Mouse (Mus musculus) testis, adult 2 months (tissue): ENCODE results near the gene Abhd15. TPM values are rescaled to one million over a fixed set of nuclear protein-coding genes. Genes with fewer than 3 reads are reported as not detected.
"Not testable (repeated sequence)": the region's sequence is repeated elsewhere in the genome, so short reads cannot be mapped to it uniquely, and the experiment has no call there.

Experiments
- H3K27ac ChIP-seq: fragments of 200-500 bp; 2 replicates; pipeline ENCODE4 v1.5.1; 2012; ENCODE audit warnings: low read depth, low read length; ENCODE audit not compliant: control insufficient read depth, insufficient read depth
- H3K27me3 ChIP-seq: fragments of 200-500 bp; 2 replicates; pipeline ENCODE4 v1.6.1; 2012; ENCODE audit warnings: mild to moderate bottlenecking, low read length, moderate library complexity; ENCODE audit not compliant: control insufficient read depth, insufficient read depth
- H3K36me3 ChIP-seq: fragments of 200-500 bp; 2 replicates; pipeline ENCODE4 v1.6.1; 2012; ENCODE audit warnings: mild to moderate bottlenecking, low read length; ENCODE audit not compliant: control insufficient read depth, insufficient read depth
- H3K4me1 ChIP-seq: fragments of 200-500 bp; 2 replicates; pipeline ENCODE4 v1.6.1; 2012; ENCODE audit warnings: low read length; ENCODE audit not compliant: control insufficient read depth, insufficient read depth
- H3K4me3 ChIP-seq: fragments of 200-500 bp; 2 replicates; pipeline ENCODE4 v1.5.1; 2012; ENCODE audit warnings: low read depth, mild to moderate bottlenecking, low read length, moderate library complexity, mixed read lengths; ENCODE audit not compliant: control insufficient read depth
- CTCF ChIP-seq: fragments of 200-500 bp; IDR thresholded peaks from 2 replicates; pipeline ENCODE4 v1.5.1; 2012; ENCODE audit warnings: low read depth, mild to moderate bottlenecking, inconsistent platforms, low read length, moderate library complexity; ENCODE audit not compliant: control insufficient read depth, insufficient read depth, insufficient replicate concordance
- POLR2A ChIP-seq: fragments of 200-500 bp; IDR thresholded peaks from 2 replicates; pipeline ENCODE4 v1.6.1; 2012; ENCODE audit warnings: low read depth, mild to moderate bottlenecking, inconsistent platforms, low read length, moderate library complexity; ENCODE audit not compliant: control insufficient read depth
- polyA plus RNA-seq: library from polyadenylated mRNA; depleted of rRNA; stranded (reverse); fragments of >200 nt; gene quantifications from 2 replicates; pipeline ENCODE4 v1.2.3, GENCODE M21; 2012

The Abhd15 gene
- polyA plus RNA-seq, 1 experiment: 0.17 TPM

DNA sequence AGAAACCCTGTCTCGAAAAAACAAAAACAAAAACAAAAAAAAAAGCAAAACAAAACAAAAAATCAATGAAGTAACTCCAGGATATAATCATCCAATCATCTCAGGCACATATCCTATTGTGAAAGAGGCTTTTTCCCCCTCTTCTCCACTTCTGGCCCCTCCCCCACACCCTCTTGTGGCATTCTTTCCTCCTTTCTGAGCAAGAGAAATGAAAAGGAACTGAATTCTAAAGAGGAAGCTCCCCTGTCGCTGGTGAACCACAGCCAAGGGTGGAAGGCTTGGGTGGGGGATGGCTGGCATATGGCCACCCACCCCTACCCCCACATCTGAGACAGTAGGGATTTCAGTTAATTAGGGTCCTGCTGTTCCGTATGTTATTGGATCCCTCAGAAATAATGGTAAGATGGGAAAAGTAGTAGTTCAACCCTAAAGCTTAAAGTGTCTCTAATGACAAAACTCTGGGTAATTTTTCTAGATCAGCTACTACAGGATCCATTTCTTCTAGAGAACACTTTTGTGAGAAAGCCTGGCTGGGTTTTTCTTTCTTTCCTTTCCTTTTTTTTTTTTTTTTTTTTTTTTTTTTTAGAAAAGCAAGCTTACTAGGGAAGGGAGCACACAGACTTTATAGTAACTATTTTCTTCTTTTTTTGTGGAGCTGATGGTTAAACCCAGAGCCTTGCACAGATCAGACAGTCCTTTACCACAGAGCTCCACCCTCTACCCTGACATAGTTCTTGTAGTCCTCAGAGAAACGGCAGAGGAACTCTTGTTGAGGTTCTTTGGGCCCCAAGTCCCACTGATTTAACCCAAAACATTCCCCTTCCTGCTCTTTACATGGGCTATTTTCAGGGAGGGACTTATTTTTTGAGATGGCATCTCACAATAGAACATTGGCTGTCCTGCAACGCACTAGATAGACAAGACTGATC is 5.9 kb downstream of the Abhd15 start:
- H3K27ac ChIP-seq: no peak overlapping the region

DNA sequence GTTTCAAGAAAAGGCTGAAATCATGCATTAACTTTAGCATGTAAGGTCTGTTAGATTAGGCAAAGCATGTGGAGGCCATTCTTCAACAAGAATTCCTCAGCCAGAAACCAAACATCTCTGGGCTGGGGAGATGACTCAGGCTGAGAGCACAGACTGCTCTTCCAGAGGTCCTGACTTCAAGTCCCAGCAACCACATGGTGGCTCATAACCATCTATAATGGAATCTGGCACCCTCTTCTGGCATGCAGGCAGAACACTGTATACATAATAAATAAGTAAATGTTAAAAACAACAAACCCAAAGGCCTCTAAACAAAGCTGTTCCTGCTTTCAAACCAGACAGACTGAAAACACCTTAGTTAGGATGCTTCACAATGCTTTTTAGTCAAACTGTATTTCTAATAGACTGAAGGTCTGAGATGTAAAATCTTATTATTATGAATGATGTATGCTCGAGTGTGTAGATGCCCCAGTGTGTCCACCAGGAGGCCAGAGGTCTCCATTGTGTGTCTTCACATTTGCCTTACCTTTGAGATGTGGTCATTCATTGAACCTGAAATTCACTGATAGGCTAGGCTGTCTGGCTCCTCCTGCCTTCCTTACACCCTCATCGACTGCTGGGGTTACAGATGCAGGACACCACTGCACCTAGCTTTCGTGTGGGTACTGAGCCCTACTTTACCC is 11.0 kb downstream of the Abhd15 start:
- H3K4me3 ChIP-seq: no peak overlapping the region
- H3K27ac ChIP-seq: no peak overlapping the region
- no peaks in the 10 kb centered on the region for H3K36me3 ChIP-seq
- H3K4me1 ChIP-seq: no peaks in the 10 kb centered on the region
- no peaks in the 10 kb centered on the region for H3K27me3 ChIP-seq
- no peak for TF ChIP-seq POLR2A

More for the DNA sequence above, 5.9 kb downstream of the Abhd15 start:
- TF ChIP-seq CTCF (no peak), POLR2A (no peak)
- no peak overlapping the region for H3K4me3 ChIP-seq
- no peaks in the 10 kb centered on the region for H3K36me3 ChIP-seq
- H3K4me1 ChIP-seq: peaks cover 11% of the 10 kb centered on the region
- no peaks in the 10 kb centered on the region for H3K27me3 ChIP-seq

DNA sequence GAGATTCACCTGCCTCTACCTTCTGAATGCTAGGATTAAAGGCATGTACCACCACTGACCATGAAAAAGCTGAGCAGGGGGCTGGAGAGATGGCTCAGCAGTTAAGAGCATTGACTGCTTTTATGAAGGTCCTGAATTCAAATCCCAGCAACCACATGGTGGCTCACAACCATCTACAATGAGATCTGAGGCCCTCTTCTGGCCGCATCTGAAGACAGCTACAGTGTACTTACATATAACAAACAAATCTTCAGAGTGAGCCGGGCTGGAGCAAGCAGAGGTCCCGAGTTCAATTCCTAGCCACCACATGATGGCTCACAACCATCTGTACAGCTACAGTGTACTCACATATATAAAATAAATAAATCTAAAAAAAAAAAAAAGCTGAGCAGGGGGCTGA is 13.5 kb downstream of the Abhd15 start:
- H3K4me3 ChIP-seq: not testable (repeated sequence)

DNA sequence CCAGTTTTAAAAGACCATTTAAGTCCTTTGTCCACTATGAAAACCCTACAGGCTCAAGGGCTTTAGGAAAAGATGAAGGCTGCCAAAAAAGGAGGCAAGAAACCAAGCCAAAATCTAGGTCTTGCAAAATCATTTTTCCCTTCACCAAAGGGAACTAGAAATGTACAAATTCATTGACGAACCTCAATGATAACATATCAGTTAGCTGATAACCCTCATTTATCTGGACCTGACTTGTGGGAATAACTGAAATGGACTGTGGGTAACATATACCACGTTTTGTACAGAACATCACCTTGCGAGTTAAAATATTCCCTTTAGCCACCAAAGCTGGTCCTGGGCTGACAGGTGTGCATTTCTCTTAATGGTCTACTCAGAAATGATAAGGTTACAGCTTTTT is 14.7 kb downstream of the Abhd15 start:
- no peak for TF ChIP-seq CTCF
- no peak for TF ChIP-seq POLR2A
- no peaks in the 10 kb centered on the region for H3K4me1 ChIP-seq
- no peak overlapping the region for H3K4me3 ChIP-seq
- H3K27ac ChIP-seq: no peak overlapping the region
- no peaks in the 10 kb centered on the region for H3K27me3 ChIP-seq
- no peaks in the 10 kb centered on the region; the same call in 1 of the 2 replicates for H3K36me3 ChIP-seq

More for the DNA sequence above, 13.5 kb downstream of the Abhd15 start:
- not testable (repeated sequence) for H3K4me1 ChIP-seq, H3K27me3 ChIP-seq, H3K36me3 ChIP-seq, H3K27ac ChIP-seq

DNA sequence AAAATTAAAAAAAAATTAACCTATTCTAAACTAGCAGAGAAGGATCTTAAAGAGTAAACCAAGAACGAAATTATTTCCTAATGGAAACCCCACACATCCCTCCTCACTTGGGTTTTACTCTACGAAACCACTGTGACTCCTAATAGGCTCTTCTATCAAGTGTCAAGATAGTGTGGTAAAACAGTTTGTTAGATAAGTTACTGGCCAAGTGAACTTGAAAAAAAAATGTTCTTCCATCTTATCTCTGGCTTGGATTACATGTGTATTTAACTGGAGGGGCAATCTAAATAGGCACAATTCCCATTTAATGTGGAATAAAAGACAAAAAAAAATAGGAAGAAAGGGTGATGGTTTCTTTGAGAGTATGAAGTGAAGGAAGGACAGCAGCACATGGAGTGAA is 15.9 kb downstream of the Abhd15 start:
- TF ChIP-seq CTCF (no peak), POLR2A (no peak)

DNA sequence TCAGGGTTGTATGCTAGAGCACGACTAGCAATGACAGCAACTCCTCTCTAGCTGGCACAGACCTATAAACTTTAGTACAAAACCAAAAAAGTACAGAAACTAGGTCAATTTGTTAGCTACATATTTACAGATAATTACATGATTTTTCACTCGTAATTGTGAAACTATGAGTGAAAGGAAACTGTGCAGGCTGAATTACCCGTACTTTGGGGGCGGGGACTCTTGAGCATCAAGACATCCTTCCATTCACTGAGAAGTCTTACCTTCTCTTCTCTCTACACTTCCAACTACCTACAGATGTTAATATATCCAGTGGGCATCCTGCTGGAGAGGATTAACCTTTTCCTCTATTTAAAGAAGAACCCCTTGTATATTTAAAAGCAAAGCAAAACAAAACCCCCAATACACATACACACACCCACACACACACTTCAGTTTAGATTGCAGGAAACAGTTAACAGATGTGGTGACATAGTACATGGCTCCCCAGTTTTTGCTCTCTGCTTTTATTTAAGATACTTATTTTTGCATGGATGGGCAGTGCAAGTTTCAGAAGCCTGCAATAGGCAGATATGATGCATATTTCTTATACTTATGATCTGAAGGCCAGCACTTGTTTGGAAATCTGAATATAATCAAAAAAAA is 17.4 kb downstream of the Abhd15 start:
- TF ChIP-seq CTCF (no peak), POLR2A (no peak)

More for the DNA sequence above, 15.9 kb downstream of the Abhd15 start:
- Histone ChIP-seq H3K27ac (no peak overlapping the region), H3K4me3 (no peak overlapping the region), H3K27me3 (no peaks in the 10 kb centered on the region), H3K36me3 (no peaks in the 10 kb centered on the region; the same call in 1 of the 2 replicates), H3K4me1 (no peaks in the 10 kb centered on the region)

DNA sequence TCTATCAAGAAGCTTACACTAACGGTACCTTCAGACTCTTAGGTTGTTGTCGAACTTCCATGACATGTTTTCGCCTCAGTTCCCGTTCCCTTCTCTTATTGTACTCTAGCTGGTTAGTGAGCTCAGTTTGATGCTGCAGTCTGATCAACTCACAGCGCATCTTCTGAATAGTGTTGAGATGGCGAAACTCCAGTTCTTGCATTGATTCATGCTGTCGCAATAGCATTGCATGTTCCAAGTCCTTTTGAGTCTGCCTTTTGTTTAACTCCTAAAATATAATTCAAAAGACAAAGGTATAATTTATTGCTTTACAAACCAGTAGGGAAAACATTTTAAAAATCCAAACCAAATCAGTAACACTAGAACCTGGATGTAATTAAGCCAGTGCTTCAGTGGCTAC is 30.3 kb downstream of the Abhd15 start:
- Histone ChIP-seq H3K27ac (no peak overlapping the region), H3K4me3 (no peak overlapping the region), H3K36me3 (peaks cover 2% of the 10 kb centered on the region), H3K4me1 (no peaks in the 10 kb centered on the region), H3K27me3 (no peaks in the 10 kb centered on the region)
- no peak for TF ChIP-seq POLR2A
- no peak for TF ChIP-seq CTCF

More for the DNA sequence above, 17.4 kb downstream of the Abhd15 start:
- Histone ChIP-seq H3K4me1 (no peaks in the 10 kb centered on the region), H3K4me3 (no peak overlapping the region), H3K27me3 (no peaks in the 10 kb centered on the region), H3K27ac (no peak overlapping the region), H3K36me3 (no peaks in the 10 kb centered on the region; the same call in 1 of the 2 replicates)
